Mouse (Mus musculus) CD8-positive naive resting alpha-beta T cell, adult 57 days (primary cell): ENCODE data around the gene Nme3. TPM values are rescaled to one million over a fixed set of nuclear protein-coding genes. Genes with fewer than 3 reads are reported as not detected.

Experiments
- total RNA-seq: library from RNA; stranded (reverse); gene quantifications from one replicate; pipeline ENCODE4 v1.2.4, GENCODE M21; 2023

Gene Nme3
- total RNA-seq: 24.0 TPM

DNA sequence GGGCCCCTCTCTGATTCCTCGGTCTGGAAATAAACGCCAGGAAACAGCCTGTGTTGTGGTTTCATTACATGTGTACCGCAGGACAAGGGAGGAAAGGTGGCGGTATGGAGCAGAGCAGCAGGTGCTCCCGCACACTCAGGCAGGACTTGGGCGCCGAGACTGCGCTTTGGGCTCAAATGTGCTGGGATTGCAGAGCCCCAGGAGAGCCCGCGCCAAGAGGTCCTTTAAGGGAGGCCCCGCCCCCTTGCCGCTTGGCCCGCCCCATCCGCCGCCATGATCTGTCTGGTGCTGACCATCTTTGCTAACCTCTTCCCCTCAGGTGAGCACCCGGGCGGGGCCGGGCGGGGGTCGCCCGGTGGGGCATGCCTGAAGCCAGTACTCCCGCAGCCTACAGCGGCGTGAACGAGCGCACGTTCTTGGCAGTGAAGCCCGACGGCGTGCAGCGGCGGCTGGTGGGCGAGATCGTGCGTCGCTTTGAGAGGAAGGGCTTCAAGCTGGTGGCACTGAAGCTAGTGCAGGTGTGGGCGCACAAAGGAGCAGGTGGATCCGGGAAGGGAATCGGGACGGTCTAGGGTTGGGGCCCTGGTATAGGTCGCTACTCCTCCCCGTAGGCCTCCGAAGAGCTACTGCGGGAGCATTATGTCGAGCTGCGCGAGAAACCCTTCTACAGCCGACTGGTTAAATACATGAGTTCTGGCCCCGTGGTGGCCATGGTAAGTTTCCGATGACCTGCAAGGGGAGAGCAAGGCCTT is at the start of gene Nme3:
Gene Nme3, plus strand, starts transcription at position 260 of the 752 bp plus-strand sequence.

DNA sequence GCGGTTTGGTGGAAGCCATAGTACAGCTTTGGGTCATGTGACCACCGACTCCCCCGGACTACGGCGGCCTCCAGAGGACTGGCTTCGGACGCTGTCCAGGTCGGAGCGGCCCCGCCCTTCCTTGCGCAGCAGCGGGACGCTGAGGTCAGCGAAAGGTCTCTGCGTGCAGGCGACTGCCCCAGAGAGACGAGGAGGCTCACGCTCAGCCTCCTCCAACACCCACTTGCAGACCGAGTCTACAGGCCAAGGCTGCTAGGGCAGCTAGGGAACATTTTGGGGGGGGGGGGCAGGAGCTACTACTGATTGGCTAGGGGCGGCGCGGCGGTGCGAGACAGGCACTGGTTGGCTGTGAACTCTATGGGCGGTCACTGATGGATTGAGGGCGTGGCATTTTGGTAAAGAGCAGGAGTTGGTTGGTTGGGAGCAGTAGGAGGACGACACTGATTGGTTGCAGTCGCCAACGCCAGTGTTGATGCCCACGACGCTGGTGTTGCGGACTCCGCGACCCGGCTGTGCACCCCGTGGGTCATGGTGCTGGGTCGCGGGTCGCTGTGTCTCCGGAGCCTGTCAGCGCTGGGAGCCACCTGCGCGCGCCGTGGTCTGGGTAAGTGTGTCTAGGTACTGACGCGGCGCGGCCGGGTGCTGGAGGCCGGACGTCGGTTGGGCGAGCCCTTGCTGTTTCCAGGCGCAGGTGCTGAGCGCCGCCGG is 46.1 kb upstream of the Nme3 start, which contains the start of gene Fahd1:
Gene Fahd1, minus strand, starts transcription at position 300 of the 708 bp plus-strand sequence.

GRCm38 (mm10) chr17:24865776-24866175 is 30.5 kb upstream of the Nme3 start, which contains the start of gene Igfals:
TSS of gene Igfals (plus strand) at chr17:24865997.

DNA sequence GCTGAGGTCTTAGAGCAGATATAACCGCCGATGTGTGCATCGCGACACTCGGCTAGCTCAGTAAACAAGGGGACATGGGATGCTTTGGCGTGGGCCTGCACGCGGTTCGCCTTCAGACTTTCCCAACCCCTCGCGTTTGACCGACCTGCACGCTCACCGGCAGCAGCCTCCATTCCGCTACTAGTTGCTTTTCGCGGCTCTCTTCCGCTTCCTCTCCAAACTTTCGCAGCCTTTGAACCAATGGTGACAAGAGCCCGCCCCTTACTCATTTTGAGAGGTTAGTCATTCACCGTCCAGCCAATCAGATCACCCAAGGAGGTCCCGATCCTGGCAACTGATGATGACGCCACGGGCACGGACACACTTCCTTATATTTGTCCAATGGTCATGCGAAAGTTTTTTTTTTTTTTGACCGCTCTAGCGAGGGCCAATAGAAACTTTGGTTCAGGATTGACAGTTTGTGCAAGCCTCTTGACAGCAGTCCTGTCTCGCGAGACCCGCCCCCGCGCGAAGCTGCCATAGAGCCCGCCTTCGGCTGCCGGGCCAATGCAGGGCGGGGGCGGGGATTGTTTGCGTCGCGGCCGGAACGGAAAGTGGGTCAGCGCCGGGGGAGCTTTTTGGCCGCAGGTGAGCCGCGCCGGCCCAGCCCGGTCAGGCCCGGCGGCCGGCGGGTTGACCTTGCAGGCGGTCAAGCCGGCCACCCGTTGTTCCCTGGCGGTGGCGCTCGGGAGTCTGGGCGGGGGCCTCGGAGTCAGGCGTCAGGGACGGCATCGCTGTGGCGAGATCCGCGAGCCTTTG is 10.0 kb upstream of the Nme3 start, which contains the start of the genes Nubp2 and Spsb3:
Gene Nubp2, minus strand, starts transcription at position 216 of the 798 bp plus-strand sequence.
Gene Spsb3, plus strand, starts transcription at position 510 of the 798 bp plus-strand sequence.

GRCm38 (mm10) chr17:24894995-24895547 is 1.2 kb upstream of the Nme3 start, which contains the start of the genes Eme2 and Mrps34:
TSS of gene Eme2 (minus strand) at chr17:24895087.
TSS of gene Mrps34 (plus strand) at chr17:24895116.

DNA sequence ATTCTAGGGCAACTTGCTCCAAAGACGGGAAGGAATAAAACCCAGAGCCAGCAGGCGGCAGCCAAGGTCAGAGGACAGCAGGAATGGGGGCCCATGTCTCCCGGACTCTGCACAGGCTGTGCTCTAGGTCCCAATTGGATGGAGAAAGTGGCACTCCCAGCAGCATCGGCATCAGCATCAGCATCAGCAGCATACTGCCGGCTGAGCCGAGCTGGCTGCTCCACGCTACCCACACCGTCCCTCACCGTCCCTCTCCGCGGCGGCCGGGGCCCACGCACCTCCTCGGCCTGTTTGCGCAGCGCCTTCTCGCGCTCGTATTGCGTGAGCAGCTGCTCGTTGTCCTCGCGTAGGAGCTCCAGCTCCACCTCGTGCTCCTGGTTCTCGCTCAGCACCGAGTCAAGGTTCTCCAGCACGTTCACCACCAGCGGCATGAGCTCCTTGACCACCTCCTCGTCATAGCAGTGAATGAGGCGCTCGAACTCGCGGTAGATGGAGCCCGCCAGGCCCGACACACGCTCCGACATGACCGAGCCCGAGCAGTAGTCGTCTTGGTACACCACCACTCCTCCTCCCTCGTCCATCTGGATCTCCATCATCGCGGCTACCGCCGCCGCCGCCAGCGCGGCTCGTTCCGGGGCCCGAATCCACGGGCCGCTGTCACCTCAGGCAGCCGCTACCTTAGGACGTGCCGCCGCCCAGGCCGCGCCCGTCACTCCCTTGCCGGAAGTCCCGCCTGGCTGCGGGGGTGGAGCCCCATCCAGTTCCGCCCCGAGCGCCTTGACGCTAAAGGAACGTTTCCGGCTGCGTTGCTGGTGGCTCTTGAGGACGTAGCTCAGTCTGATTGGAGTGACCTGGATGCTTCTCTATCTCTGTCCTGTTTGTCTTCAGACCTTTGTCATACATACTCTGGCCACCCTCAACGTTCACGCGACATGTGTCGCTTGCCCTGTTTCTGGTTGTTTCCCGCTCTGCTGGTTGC is 40.2 kb downstream of the Nme3 start, which contains the start of gene Mapk8ip3:
Gene Mapk8ip3, minus strand, starts transcription at position 719 of the 979 bp plus-strand sequence.

Other genes starting within 250 kb of the Nme3 start
- not detected for gene Slc9a3r2, start 246.2 kb upstream of the Nme3 start, total RNA-seq
- not detected for gene Npw, start 238.0 kb upstream of the Nme3 start, total RNA-seq
- gene Zfp598, start 226.8 kb upstream of the Nme3 start, total RNA-seq: 62.1 TPM
- not detected for gene Syngr3, start 206.5 kb upstream of the Nme3 start, total RNA-seq
- gene Gfer, start 200.3 kb upstream of the Nme3 start, total RNA-seq: 12.7 TPM
- 2.0 TPM for gene Noxo1, start 200.3 kb upstream of the Nme3 start, total RNA-seq
- gene Tbl3, start 188.8 kb upstream of the Nme3 start, total RNA-seq: 26.6 TPM
- gene Rnf151, start 178.4 kb upstream of the Nme3 start, total RNA-seq: not detected
- gene Rps2, start 178.4 kb upstream of the Nme3 start, total RNA-seq: 1,667 TPM
- gene Ndufb10, start 172.0 kb upstream of the Nme3 start, total RNA-seq: 68.1 TPM
- not detected for gene Rpl3l, start 168.7 kb upstream of the Nme3 start, total RNA-seq
- 32.5 TPM for gene Msrb1, start 159.9 kb upstream of the Nme3 start, total RNA-seq
- gene Hs3st6, start 143.5 kb upstream of the Nme3 start, total RNA-seq: not detected
- not detected for gene Meiob, start 92.2 kb upstream of the Nme3 start, total RNA-seq
- 33.1 TPM for gene Hagh, start 56.4 kb upstream of the Nme3 start, total RNA-seq
- 2.0 TPM for gene Fahd1, start 46.1 kb upstream of the Nme3 start, total RNA-seq
- 0.67 TPM for gene Igfals, start 30.5 kb upstream of the Nme3 start, total RNA-seq
- gene Nubp2, start 10.2 kb upstream of the Nme3 start, total RNA-seq: 53.6 TPM
- 28.9 TPM for gene Spsb3, start 9.9 kb upstream of the Nme3 start, total RNA-seq
- 66.2 TPM for gene Eme2, start 1.4 kb upstream of the Nme3 start, total RNA-seq
- gene Mrps34, start 1.4 kb upstream of the Nme3 start, total RNA-seq: 44.8 TPM
- 226 TPM for gene Mapk8ip3, start 40.5 kb downstream of the Nme3 start, total RNA-seq
- 18.5 TPM for gene Jpt2, start 64.2 kb downstream of the Nme3 start, total RNA-seq
- gene Cramp1l, start 119.3 kb downstream of the Nme3 start, total RNA-seq: 36.7 TPM
- gene Ift140, start 119.6 kb downstream of the Nme3 start, total RNA-seq: 31.4 TPM
- not detected for gene Tmem204, start 187.1 kb downstream of the Nme3 start, total RNA-seq
- gene Telo2, start 219.5 kb downstream of the Nme3 start, total RNA-seq: 38.0 TPM
- gene Ptx4, start 224.3 kb downstream of the Nme3 start, total RNA-seq: not detected
- 35.2 TPM for gene Clcn7, start 236.9 kb downstream of the Nme3 start, total RNA-seq